Mouse (Mus musculus) MEL (cell line): Measurements from ENCODE around the gene Fgfr2.

Experiments
- CHD2 ChIP-seq: IDR thresholded peaks from 2 replicates; pipeline ENCODE4 v1.6.1; 2011; ENCODE audit warnings: low read length, improper control_type of control experiment
- CTCF ChIP-seq, 3 experiments: IDR thresholded peaks in 2 of 3; conservative IDR thresholded peaks in 1 of 3; 2 replicates each; pipeline ENCODE4 v1.5.1; 2011 to 2012; ENCODE audit warnings: low read length in 3 of 3, low read depth in 2 of 3, mild to moderate bottlenecking in 2 of 3, improper control_type of control experiment in 1 of 3, inconsistent platforms in 1 of 3, mixed read lengths in 1 of 3, moderate library complexity in 1 of 3; ENCODE audit not compliant: control insufficient read depth in 1 of 3, insufficient read depth in 1 of 3, poor library complexity in 1 of 3, severe bottlenecking in 1 of 3
- HCFC1 ChIP-seq: IDR thresholded peaks from 2 replicates; pipeline ENCODE4 v1.6.1; 2012; ENCODE audit warnings: low read depth, mild to moderate bottlenecking, inconsistent platforms, low read length, improper control_type of control experiment, moderate library complexity
- JUND ChIP-seq: IDR thresholded peaks from 2 replicates; pipeline ENCODE4 v1.6.1; 2011; ENCODE audit warnings: low read depth, mild to moderate bottlenecking, improper control_type of control experiment, low read length
- ZKSCAN1 ChIP-seq: IDR thresholded peaks from 2 replicates; pipeline ENCODE4 v1.6.1; 2012; ENCODE audit warnings: low read depth, mild to moderate bottlenecking, inconsistent platforms, low read length, improper control_type of control experiment, moderate library complexity

GRCm38 (mm10) chr7:132781130-132781814, 341.9 kb downstream of the Fgfr2 start:
- TF ChIP-seq JUND (no peak), CTCF (IDR thresholded peaks at IDR 0.05 in 2 of 3, conservative IDR thresholded peaks at IDR 0.05 in 1 of 3; ENCODE audit: control insufficient read depth in 1 of 3, insufficient read depth in 1 of 3, low read depth in 2 of 3, low read length in 3 of 3, poor library complexity in 1 of 3, severe bottlenecking in 1 of 3) (no peak), ZKSCAN1 (no peak), HCFC1 (no peak), CHD2 (no peak)
